Mouse (Mus musculus): Measurements from ENCODE around the gene Anxa4. TPM values are rescaled to one million over a fixed set of nuclear protein-coding genes. Genes with fewer than 3 reads are reported as not detected.

Gene Anxa4
- polyA plus RNA-seq, 1 experiment from 2014 or later, result 6.2 TPM

DNA sequence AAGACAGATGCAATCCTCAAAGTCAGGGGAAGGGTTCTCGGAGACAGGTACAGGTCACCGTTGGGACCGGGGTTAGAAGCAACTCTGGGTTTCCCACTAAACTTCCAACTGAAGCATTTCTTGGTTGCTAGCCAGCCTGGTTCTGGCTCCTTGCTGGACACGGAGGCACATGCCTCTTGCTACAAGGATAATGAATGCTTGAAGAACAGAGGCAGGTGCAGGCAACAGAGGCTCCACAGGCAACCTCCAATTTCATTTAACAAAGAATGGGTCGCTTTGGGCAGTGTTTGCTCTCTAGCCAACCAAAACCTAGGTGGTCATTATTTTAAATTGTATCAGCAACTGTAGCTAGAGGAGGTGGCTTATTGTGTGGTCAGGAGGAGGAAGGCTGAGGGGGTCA, 573 bp upstream of the Anxa4 start:
- no peaks in the 10 kb centered on the region for H3K9me3 ChIP-seq
- H3K27me3 ChIP-seq, result peaks cover 51% of the 10 kb centered on the region
- no peaks in the 10 kb centered on the region for H3K36me3 ChIP-seq
- 48% methylated on average over 5 of the region's 5 CpGs for WGBS
- ATAC-seq (ENCODE audit: low FRiP score), result no peak
- H3K27ac ChIP-seq, result no peak overlapping the region
- no peak overlapping the region for H3K4me3 ChIP-seq
- H3K4me2 ChIP-seq, result peak overlapping the region; percentile 77
- no peak overlapping the region for H3K9ac ChIP-seq
- peaks cover 15% of the 10 kb centered on the region for H3K4me1 ChIP-seq (replicated peaks)

DNA sequence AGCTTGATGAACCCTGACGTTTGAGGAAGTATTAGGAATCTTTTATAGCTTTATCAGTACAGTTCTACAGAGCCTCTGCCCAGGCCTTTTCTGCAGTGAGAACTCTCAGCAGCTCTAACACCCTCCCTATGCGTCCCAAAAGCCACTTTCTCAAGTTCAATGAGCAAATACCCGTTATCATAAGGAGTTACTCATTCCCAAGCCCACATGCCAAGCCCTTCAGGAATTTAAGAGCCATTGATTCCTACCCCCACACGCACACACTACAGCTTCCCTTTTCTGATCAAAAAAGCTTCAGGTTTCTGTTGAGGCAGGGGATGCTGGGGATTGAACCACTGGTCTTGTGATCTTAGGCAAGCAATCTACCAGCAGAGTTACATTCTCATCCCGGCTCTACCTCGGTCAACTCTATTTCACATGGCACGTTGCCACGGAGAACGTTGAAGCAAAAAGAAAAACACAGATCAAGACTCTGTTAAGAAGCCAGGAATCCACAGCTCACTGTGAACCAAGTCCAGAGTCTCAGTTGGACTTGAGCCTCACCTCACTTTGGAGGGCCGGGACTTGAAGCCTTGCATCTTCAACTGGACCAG, 2.9 kb downstream of the Anxa4 start:
- peaks cover 15% of the 10 kb centered on the region for H3K4me1 ChIP-seq (replicated peaks)
- H3K9ac ChIP-seq, result no peak overlapping the region
- peaks cover 48% of the 10 kb centered on the region for H3K27me3 ChIP-seq
- H3K4me2 ChIP-seq, result no peak overlapping the region
- no peak overlapping the region for H3K4me3 ChIP-seq
- no peaks in the 10 kb centered on the region for H3K36me3 ChIP-seq
- no peaks in the 10 kb centered on the region for H3K9me3 ChIP-seq
- ATAC-seq (ENCODE audit: low FRiP score), result no peak
- no peak overlapping the region for H3K27ac ChIP-seq
- WGBS, result 86% methylated on average over 10 of the region's 10 CpGs

DNA sequence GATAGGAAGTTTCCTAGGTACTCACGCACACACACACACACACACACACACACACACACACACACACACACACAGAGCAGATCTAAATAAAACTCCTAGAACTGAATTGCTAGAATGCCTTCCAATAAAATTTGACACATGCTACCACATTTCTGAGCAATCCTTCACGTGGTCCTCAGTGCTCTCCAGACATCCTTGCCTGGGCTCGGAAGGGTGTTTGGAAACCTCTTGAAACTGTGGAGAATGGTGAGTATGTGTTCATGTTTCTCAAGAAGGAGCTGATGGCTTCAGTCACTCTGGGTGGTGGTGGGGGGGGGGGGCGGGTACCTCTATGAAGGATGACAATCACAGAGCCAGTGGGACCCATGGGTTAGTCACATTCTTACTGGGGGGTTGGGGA, 5.1 kb downstream of the Anxa4 start:
- Histone ChIP-seq H3K27me3 (peaks cover 32% of the 10 kb centered on the region), H3K4me2 (no peak overlapping the region), H3K9me3 (no peaks in the 10 kb centered on the region), H3K27ac (no peak overlapping the region), H3K36me3 (no peaks in the 10 kb centered on the region), H3K4me1 (replicated peaks) (peaks cover 10% of the 10 kb centered on the region), H3K4me3 (no peak overlapping the region), H3K9ac (no peak overlapping the region)
- ATAC-seq (ENCODE audit: low FRiP score), result no peak
- WGBS, result 89% methylated on average over 4 of the region's 4 CpGs

DNA sequence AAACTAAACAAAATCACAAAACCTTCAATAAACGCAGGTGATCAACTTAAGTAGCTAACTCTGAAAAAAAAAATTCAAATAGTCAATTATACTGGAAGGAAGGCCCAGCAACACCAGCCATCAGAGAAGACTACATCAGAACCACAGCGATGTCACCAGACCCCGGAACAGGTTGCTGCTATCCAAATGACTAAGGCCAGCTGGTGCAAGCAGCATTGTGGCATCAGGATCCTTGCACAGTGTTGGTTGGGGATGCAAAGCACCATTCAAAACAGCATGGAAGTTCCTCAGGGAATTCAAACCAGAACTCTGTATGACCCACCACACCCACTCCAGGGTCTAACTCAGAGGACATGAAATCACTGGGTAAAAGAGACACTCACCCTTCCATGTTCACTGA, 6.8 kb downstream of the Anxa4 start:
- no peak overlapping the region for H3K4me2 ChIP-seq
- no peak overlapping the region for H3K4me3 ChIP-seq
- H3K27me3 ChIP-seq, result peaks cover 15% of the 10 kb centered on the region
- no peak overlapping the region for H3K9ac ChIP-seq
- no peak overlapping the region for H3K27ac ChIP-seq
- H3K4me1 ChIP-seq (replicated peaks), result no peaks in the 10 kb centered on the region
- WGBS, result 93% methylated on average over 3 of the region's 3 CpGs
- no peaks in the 10 kb centered on the region for H3K9me3 ChIP-seq
- no peaks in the 10 kb centered on the region for H3K36me3 ChIP-seq
- ATAC-seq (ENCODE audit: low FRiP score), result no peak

DNA sequence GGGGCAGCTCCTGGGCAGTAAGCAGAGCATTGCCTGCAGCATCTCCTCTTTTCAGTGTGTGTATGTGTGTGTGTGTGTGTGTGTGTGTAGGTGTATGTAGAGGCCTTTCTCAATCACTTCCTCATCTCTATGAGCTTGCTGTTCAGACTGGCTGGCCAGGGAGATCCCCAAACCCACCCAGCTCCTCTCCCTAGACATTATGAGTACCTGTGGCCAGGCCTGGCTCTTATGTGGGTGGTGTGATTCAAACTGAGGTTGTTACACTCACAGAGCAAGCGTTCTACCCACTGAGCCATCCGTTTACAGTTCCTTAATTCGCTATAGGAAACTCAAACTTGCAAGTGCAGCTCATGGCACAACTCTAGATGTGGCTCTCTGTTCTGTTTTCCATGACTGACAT, 8.6 kb downstream of the Anxa4 start:
- WGBS, result 91% methylated on average over 3 of the region's 3 CpGs
- H3K9ac ChIP-seq, result no peak overlapping the region
- no peaks in the 10 kb centered on the region for H3K4me1 ChIP-seq (replicated peaks)
- H3K4me2 ChIP-seq, result no peak overlapping the region
- H3K27ac ChIP-seq, result no peak overlapping the region
- no peaks in the 10 kb centered on the region for H3K36me3 ChIP-seq
- H3K9me3 ChIP-seq, result no peaks in the 10 kb centered on the region
- no peak overlapping the region for H3K4me3 ChIP-seq
- no peak for ATAC-seq (ENCODE audit: low FRiP score)
- H3K27me3 ChIP-seq, result no peaks in the 10 kb centered on the region

DNA sequence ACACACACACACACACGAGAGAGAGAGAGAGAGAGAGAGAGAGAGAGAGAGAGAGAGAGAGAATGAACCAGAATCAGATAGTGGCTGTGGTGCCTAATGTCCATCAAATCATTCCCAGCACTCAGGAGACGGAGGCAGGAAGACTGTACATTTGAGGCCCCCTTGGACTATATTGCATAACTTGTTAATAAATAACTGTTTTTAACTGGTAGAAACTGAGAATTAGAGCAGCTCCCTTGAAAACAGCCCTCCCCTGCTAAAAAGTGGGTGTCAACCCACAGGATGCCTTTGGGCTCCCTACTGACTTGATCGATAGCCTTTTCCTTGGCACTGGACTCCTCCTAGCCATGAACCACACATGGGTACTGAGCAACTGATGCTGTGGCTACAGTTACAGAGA, 11.0 kb downstream of the Anxa4 start:
- Histone ChIP-seq H3K36me3 (no peaks in the 10 kb centered on the region), H3K9me3 (no peaks in the 10 kb centered on the region), H3K4me1 (replicated peaks) (no peaks in the 10 kb centered on the region), H3K9ac (no peak overlapping the region), H3K27ac (no peak overlapping the region), H3K4me2 (no peak overlapping the region), H3K4me3 (no peak overlapping the region), H3K27me3 (no peaks in the 10 kb centered on the region)
- WGBS, result 89% methylated on average over 2 of the region's 3 CpGs
- no peak for ATAC-seq (ENCODE audit: low FRiP score)

DNA sequence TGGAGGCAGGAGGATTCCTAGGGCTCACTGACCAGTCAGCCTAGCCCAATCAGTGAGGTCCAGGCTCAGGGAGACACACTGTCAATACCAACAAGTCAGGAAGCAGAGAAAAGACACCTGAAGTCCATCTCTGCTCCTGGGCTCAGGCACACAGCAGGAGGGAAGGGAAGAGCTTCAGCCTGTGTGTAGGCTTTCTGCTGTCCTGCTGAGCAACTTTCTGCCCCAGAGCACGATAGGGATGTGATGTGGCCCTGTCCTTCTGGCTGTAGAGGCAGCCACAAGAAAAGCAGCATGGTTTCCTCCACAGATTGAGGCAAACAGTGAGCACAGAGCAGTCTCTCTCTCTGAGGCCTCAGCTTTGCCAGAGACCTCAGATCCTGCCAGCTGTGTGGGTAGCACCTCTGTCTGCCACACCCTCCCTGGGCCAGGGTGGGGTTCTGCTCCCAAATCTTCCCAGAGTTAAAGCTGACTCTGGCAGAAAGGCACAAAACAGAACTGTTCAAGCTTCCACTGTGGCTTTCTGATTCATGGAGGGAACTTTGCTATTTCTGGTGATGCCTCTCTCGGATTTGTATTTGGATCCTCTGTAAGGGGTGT, 11.9 kb downstream of the Anxa4 start:
- Histone ChIP-seq H3K4me1 (replicated peaks) (no peaks in the 10 kb centered on the region), H3K4me2 (no peak overlapping the region), H3K27me3 (no peaks in the 10 kb centered on the region), H3K36me3 (no peaks in the 10 kb centered on the region), H3K9ac (no peak overlapping the region), H3K4me3 (no peak overlapping the region), H3K9me3 (no peaks in the 10 kb centered on the region), H3K27ac (no peak overlapping the region)
- WGBS, result 40% methylated on average over 2 of the region's 2 CpGs
- no peak for ATAC-seq (ENCODE audit: low FRiP score)

DNA sequence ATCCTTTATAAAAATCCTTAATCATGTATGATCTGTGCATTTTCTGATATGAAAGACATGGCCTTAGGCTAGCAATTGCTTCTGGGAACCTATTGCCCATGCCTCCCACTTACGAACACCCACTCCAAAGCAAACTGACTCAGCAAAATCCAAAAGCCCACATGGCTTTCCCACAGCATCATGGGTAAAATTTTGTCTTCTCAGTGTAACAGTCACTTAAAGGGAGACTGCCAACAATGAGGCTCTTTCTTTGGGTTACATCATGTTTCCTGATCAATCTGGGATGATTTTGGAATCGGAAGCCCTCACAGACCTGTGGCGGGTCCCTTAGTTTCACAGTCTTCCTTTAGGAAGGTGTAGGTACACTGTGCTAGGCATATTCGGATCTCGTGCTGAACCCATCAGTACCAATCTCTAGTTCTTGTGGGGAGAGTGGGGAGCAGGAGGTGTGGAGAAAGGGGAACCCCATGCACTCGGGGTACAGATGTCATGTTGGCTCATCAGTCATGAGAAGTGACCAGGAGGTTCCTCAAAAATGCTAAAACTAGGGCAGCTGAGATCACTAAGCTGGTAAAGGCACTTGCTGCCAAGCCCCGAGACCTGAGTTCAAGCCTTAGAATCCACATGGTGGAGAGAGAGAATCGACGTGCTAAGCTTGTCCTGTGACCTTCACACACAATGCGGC, 14.3 kb downstream of the Anxa4 start:
- Histone ChIP-seq H3K27me3 (no peaks in the 10 kb centered on the region), H3K36me3 (no peaks in the 10 kb centered on the region), H3K4me3 (no peak overlapping the region), H3K4me2 (no peak overlapping the region), H3K9me3 (no peaks in the 10 kb centered on the region), H3K27ac (no peak overlapping the region), H3K9ac (no peak overlapping the region), H3K4me1 (replicated peaks) (no peaks in the 10 kb centered on the region)
- 92% methylated on average over 10 of the region's 10 CpGs for WGBS
- ATAC-seq (ENCODE audit: low FRiP score), result no peak

DNA sequence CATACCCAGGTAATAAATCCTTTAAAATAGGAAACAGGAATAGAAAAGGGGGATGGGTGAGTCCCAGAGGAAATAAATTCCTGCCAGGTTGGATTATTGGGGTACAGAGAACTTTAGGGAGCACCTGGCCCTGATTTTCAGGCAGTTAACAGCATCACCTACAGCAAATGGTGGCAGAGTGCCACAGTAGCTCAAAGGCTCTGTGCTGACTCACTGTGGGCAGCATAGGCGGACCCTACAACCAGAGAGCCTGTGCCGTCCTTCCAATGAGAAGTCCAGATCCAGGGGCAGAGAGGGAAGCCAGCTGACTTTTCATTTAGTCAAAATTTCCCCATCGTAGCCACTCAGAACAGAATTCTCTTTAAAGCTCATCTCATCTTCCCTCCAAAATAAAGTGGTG, 16.2 kb downstream of the Anxa4 start:
- no peak for ATAC-seq (ENCODE audit: low FRiP score)
- Histone ChIP-seq H3K4me2 (no peak overlapping the region), H3K9ac (no peak overlapping the region), H3K4me3 (no peak overlapping the region), H3K9me3 (no peaks in the 10 kb centered on the region), H3K27me3 (no peaks in the 10 kb centered on the region), H3K27ac (no peak overlapping the region), H3K4me1 (replicated peaks) (no peaks in the 10 kb centered on the region), H3K36me3 (no peaks in the 10 kb centered on the region)
- 87% methylated on average over 3 of the region's 3 CpGs for WGBS

DNA sequence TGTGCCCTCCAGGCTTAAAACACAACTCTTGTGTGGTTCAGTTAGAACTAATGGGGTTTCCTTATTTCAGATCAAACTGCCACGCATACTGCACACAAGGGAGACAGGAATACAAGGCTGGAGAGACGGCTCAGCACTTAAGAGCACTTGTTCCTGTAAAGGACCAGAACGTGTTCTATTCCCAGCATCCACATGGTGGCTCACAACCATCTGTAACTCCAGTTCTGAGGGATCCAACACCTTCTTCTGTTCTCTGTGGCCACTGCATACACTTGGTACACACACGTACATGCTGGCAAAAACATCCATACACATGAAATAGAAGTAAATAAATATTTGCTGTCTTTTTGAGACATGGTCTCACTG, 16.7 kb downstream of the Anxa4 start:
- WGBS, result 67% methylated on average over 4 of the region's 4 CpGs
- no peak for ATAC-seq (ENCODE audit: low FRiP score)
- H3K27ac ChIP-seq, result no peak overlapping the region

DNA sequence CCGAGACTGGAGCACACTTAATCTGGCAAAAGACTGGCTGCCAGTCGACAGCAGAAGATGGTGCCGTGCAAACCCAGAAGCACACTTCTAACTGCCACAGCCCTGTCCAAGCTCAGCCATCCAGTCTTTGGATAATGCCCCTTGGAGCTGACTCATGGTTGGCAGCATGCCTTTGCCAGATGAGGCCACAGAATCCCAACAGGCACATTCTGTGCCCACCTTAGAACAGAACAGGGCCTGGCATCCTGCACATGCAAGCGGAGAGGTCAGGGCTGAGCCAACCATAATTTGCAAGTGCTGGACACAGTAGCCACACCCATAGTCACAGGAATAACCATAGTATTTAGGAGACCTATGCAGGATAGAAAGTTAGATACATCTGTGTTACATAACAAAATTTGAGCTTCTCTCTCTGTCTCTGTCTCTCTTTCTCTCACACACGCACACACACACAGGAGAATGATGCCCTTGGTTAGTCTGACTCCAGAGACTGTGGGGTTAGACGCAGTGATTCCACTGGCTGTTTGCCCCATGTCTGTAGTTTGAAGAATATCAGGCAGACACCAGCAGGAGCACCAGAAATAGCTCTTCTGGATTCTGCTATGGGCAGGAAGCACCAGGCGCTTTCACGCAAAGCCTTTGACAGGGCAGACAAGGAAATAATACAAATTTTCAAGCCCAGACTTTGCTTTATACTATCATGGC, 17.2 kb downstream of the Anxa4 start:
- H3K9ac ChIP-seq, result no peak overlapping the region
- no peak overlapping the region for H3K27ac ChIP-seq
- no peak for ATAC-seq (ENCODE audit: low FRiP score)
- no peak overlapping the region for H3K4me2 ChIP-seq
- H3K4me3 ChIP-seq, result no peak overlapping the region
- H3K9me3 ChIP-seq, result no peaks in the 10 kb centered on the region
- no peaks in the 10 kb centered on the region for H3K27me3 ChIP-seq
- no peaks in the 10 kb centered on the region for H3K36me3 ChIP-seq
- no peaks in the 10 kb centered on the region for H3K4me1 ChIP-seq (replicated peaks)
- 91% methylated on average over 8 of the region's 8 CpGs for whole genome bisulfite sequencing

More for the DNA sequence above, 16.7 kb downstream of the Anxa4 start:
- no peaks in the 10 kb centered on the region for H3K9me3 ChIP-seq
- H3K36me3 ChIP-seq, result no peaks in the 10 kb centered on the region
- H3K4me2 ChIP-seq, result no peak overlapping the region
- no peak overlapping the region for H3K4me3 ChIP-seq
- H3K27me3 ChIP-seq, result no peaks in the 10 kb centered on the region
- no peaks in the 10 kb centered on the region for H3K4me1 ChIP-seq (replicated peaks)
- no peak overlapping the region for H3K9ac ChIP-seq

DNA sequence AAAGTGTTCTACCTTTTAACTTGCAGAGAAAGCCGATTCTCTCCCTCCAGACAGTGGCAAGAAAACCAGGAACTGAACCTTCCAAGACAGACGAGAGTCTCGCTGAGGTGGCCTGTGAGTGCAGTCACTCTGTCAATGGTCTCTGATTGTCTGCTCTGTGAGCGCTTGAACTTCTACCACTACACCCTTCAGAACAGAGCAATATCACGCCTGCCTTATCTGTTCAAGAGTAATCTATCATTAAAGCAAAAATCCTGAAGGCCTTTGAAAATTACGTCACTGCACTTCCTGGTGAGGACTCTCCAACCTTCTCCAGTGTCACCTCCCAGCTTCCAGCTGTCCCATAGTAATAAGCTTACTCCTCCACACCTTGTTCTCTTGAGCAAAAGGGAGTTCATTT, 18.4 kb downstream of the Anxa4 start:
- Histone ChIP-seq H3K4me1 (replicated peaks) (no peaks in the 10 kb centered on the region), H3K4me3 (no peak overlapping the region), H3K9me3 (no peaks in the 10 kb centered on the region), H3K27ac (no peak overlapping the region), H3K4me2 (no peak overlapping the region), H3K9ac (no peak overlapping the region), H3K27me3 (no peaks in the 10 kb centered on the region), H3K36me3 (no peaks in the 10 kb centered on the region)
- WGBS, result 86% methylated on average over 6 of the region's 6 CpGs
- no peak for ATAC-seq (ENCODE audit: low FRiP score)

All from hindbrain, embryonic 13.5 days (tissue).